Mouse (Mus musculus) neural tube, embryonic 12.5 days (tissue): ENCODE measurements around the gene Olfr1423. TPM values are rescaled to one million over a fixed set of nuclear protein-coding genes. Genes with fewer than 3 reads are reported as not detected.

Experiments used
- polyA plus RNA-seq: library from polyadenylated mRNA; unstranded; fragments of >200 nt; fragmentation: Nextera tagmentation; extraction: Ambion mirVana; gene quantifications from 2 replicates; pipeline ENCODE4 v1.2.1, GENCODE M21; 2016

Olfr1423 gene
- polyA plus RNA-seq, 1 experiment from 2014 or later = not detected

Other genes with a start within 250 kb of the Olfr1423 start
- 4.7 and 4.9 TPM in 2 replicates for gene Stx3, start 221.9 kb downstream of the Olfr1423 start, polyA plus RNA-seq
- not detected in 2 replicates for gene Olfr1417, start 202.1 kb downstream of the Olfr1423 start, polyA plus RNA-seq
- not detected in 2 replicates for gene Olfr1418, start 180.3 kb downstream of the Olfr1423 start, polyA plus RNA-seq
- not detected in 2 replicates for gene Olfr1419, start 166.2 kb downstream of the Olfr1423 start, polyA plus RNA-seq
- gene Olfr1420, start 154.8 kb downstream of the Olfr1423 start, polyA plus RNA-seq = not detected in 2 replicates
- gene Patl1, start 128.9 kb downstream of the Olfr1423 start, polyA plus RNA-seq = 17.8 and 21.1 TPM in 2 replicates
- 5.1 TPM in 2 replicates for gene Osbp, start 75.4 kb downstream of the Olfr1423 start, polyA plus RNA-seq
- gene Olfr1424, start 21.4 kb upstream of the Olfr1423 start, polyA plus RNA-seq = not detected in 2 replicates
- gene Olfr1425, start 36.4 kb upstream of the Olfr1423 start, polyA plus RNA-seq = not detected in 2 replicates
- not detected in 2 replicates for gene Olfr1426, start 50.7 kb upstream of the Olfr1423 start, polyA plus RNA-seq
- not detected in 2 replicates for gene Olfr1427, start 62.0 kb upstream of the Olfr1423 start, polyA plus RNA-seq
- gene Olfr1428, start 74.6 kb upstream of the Olfr1423 start, polyA plus RNA-seq = not detected in 2 replicates
- not detected in 2 replicates for gene Olfr76, start 81.9 kb upstream of the Olfr1423 start, polyA plus RNA-seq
- not detected in 2 replicates for gene Olfr1555-ps1, start 128.8 kb upstream of the Olfr1423 start, polyA plus RNA-seq
- gene Olfr1431, start 159.3 kb upstream of the Olfr1423 start, polyA plus RNA-seq = not detected in 2 replicates
- not detected in 2 replicates for gene Olfr1432, start 191.3 kb upstream of the Olfr1423 start, polyA plus RNA-seq
- not detected in 2 replicates for gene Olfr262, start 200.3 kb upstream of the Olfr1423 start, polyA plus RNA-seq
- gene Olfr235, start 219.7 kb upstream of the Olfr1423 start, polyA plus RNA-seq = not detected in 2 replicates
- gene Olfr1434, start 238.5 kb upstream of the Olfr1423 start, polyA plus RNA-seq = not detected in 2 replicates